Mouse (Mus musculus) skeletal muscle tissue, adult 2 months (tissue): ENCODE data around the gene Emc10.
A peak's percentile ranks its signal among the peaks of the same experiment; 100 is the strongest.

Source experiments
- DNase-seq: peaks from one replicate; pipeline ENCODE4 v3.0.0-alpha.2; 2012; ENCODE audit warnings: low read depth, low spot score

The Emc10 gene

DNA sequence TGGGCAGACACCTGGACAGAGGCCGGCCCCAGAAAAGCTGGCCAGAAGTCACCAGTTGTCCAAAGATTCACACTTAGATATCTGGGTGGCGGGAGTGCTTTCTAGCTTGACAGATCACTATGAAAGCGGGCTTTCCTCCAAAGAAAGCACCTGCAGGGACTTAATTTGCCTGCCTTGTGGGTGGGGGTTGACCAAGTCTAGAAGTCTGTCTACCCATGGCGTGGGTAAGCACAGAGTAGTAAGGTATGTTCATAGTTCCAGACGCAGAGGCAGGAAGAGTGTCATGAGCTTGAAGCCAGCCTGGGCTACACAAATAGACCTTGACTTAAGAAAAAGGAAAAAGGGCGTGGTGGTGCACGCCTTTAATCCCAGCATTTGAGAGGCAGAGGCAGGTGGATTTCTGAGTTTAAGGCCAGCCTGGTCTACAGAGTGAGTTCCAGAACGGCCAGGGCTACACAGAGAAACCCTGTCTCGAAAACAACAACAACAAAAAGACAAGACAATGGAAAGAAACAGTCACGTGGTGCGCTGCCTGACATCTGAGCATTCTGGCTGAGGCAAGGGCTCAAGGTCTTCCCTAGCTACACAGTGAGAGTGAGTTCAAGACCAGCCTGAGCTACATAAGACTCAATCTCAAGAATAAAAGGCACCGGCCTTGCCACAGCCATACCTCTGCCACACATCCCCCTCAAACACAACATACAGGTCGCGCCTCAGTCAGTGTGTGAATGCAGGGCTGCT is 30.3 kb upstream of the Emc10 start:
- DNase-seq, result no peak

DNA sequence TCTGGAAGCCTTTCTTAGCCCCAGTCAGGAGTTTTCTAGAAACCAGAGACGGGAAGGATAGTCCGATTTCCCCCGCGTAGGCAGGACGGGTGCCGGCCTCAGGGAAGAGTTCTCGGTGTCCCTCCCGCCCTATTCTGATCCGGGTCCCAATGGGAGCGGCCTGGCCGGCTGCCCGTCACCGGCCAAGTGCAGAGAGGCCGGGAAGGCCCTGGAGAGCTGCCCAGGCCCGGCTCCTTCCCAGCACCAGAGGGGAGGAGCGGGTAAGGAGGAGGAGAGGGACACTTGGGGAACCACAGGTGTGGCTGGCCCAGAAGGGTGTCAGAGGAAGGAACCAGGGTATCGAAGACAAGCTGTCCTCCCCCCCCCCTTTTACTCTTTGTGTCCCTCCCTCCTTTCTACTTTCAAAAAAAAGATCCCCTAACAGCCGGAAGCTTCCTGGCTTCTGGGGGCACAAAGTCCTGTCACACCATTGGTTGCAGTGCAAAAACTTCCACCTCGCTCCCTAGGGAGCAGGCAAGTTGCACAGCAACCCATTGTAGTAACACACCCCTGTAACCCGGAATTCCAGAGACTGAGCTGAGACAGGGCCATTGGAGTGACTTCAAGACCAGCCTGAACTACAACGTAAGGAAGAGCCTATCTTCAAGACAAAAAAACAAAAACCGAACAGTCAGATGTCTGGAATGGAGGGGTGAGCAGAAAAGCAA is 28.9 kb upstream of the Emc10 start:
- peak; percentile 97 for DNase-seq

DNA sequence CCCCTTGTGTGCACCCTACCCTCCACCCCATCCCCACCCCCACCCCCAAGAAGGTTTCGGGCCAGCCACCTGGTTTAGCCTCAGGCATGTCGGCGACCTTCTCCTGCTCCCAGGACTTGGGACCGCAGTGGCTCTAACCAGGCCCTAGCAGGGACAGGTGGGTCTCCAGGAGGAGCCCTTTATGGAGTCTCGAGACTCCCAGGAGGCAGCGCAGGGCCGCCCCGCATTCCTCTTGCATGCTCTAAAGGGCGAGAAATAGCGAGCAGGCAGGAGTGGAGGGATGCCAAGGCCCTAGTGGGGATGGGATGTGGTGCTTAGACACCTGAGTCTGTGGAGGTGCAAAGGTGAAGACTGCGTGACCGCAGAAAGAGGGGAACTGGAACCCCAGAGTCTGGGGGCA is 28.2 kb upstream of the Emc10 start, which contains the start of gene Mybpc2:
Mybpc2 (minus strand) TSS at position 155 of the 400 bp plus-strand sequence.
- DNase-seq, result peak; percentile 97

DNA sequence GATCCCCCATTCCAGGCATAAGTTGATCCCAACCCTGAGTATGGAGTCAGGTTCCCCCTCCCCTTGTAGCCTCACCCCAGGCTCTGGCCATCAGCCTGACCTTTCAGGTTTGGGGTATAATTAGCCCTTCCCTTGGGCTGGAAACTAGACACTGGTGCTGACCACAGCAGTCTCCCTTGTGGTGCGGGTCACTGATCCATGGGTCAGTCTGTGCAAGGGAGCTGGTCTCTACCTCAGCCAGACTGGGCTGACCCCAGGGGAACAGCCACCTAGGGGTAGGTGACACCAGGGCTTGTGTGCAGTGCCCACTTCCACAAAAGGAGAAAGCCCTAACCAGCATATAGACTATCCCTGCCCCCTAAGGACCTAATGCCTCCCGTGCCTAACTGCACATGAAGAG is 26.7 kb upstream of the Emc10 start:
- DNase-seq, result peak; percentile 95

DNA sequence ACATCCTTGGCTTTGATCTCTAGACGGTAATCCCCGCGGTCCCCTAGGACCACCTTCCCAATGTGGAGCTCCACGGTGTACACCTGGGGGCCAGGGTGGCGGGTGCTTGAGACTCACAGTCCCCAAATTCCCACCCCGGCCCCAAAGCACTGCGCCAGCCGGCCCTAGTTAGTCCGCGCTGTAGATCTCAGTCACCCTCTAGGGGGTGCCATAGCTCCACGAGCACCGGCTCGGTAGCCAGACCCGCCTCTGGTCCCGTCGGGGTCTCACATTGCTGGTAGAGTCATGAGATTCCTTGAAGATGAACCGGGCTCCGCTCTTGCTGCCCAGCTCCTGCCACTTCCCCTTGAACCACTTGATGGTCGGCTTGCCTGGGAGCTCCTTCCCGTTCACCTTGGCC is 25.4 kb upstream of the Emc10 start:
- peak; percentile 66 for DNase-seq

DNA sequence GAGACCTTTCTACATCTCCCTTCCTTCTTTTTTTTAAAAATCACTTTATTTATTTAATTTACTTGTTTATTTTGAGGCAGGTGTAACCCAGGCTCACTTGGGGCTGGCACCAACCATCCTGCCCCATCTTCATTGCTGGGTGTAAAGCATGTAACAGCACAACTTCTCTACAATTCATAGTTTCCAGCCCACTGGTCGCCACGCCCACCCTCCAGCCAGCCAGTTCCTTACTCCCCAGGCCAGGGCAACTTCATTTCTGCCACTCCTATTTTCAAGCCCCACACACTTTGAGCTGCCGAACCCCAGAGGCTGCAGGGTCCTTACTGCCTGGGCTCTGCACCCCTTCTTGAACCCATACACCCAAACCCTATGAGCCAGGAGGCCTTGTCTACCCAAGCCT is 24.7 kb upstream of the Emc10 start:
- no peak for DNase-seq

DNA sequence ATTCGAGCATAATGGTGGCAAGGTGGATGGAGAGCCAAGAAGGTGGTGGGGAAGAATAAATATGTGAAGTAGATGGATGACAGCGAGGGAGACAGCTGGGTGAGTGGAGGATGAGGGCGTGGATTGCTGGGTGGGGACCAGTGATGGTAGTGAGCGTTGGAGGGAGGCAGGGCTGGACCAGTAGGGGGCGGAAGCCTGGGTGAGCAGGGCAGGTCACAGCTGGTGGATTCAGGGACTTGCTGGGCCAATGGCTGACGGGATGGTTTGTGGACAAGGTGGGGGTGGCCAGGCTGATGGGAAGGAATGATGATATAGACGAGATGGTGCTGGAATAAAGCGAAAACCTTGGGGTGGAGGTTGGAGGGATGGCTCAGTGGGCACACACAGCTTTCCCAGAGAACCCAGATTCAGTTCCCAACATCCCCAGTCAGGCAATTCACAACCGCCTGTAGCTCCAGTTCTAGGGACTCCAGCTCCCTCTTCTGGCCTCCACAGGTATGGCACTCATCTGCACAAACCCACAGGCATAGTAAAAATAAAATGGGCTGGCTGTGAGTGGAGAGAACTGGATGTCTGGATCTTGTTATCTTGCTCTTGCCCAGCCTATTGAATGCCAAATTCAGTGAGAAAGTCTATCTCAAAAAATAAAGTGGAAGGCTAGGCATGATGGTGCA is 23.0 kb upstream of the Emc10 start:
- DNase-seq, result no peak

DNA sequence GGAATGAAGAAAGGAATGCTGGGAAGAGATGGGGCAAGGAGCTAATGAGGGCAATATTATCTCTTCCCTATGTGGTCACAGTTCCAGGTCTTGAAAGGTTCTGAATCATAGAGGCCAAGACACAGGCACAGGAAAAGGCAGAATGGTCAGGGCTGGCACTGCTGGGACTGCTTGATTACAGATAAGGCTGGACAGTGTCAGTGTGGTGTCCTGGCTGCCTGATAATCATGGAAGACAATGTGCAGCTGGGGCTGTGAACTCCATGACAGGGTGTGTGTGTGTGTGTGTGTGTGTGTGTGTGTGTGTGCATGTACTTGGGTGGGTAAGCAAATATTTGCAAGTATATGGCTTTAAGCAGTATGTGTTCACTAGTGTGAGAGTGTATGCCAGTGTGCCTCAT is 11.2 kb upstream of the Emc10 start:
- DNase-seq, result no peak

DNA sequence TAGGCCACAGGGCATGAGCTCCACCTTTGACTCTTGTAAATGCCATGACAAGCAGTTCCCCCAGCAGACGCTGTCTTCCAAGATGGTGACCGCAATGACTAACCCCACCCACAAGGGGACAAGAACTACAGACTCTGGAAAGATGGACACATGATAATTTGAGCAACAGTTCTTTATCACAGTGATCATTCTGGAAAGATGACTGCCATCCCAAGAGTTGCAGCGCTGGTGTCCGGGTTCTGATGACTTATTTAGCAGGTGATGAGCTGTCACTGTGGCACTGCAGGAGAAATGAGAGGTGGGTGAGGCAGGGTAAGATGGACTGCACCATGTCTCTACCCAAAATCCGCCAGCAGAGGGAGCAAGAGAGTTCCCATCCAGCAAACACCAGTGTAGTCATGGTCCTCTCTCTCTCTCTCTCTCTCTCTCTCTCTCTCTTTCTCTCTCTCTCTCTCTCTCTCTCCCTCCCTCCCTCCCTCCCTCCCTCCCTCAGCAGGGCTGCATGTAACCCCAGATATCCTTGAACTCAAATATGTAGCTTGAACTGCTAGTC is 5.3 kb upstream of the Emc10 start:
- no peak for DNase-seq

DNA sequence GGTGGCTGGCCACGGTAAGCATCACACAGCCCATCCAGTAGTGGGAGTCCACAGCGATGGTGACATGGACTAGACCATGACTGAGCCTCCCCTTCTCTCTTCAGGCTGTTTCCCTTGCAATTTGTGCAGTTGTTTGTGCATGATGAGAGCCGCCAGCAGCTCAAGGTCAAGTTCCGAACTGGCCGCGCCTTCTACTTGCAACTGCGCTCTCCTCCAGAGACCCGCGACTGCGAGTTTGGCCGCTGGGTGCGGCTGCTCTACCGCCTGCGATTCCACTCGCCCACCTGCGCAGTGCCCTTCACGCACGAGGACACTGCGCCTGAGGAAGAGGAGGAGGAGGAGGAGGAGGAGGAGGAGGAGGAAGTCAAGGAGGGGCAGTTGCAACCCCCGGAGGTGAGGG is 3.7 kb upstream of the Emc10 start:
- DNase-seq, result no peak

DNA sequence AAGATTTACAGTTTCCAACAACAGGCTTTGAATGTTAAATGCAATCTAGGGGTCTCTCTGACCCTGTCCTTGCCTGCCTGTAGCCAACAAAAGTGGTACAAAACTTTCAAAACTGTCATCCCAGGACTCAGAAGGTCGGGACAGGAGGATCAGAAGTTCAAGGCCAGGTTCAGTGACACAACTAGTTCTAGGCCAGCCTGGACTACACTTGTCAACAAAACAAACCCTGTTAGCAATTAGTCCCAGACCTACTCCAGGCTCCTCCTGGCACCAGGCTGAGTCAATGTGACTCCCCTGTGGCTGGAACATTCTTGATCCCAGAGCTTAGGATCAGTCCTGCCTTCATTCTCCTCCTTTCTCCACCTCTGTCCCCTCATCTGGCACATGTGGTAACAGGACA is 2.6 kb upstream of the Emc10 start:
- DNase-seq, result no peak

DNA sequence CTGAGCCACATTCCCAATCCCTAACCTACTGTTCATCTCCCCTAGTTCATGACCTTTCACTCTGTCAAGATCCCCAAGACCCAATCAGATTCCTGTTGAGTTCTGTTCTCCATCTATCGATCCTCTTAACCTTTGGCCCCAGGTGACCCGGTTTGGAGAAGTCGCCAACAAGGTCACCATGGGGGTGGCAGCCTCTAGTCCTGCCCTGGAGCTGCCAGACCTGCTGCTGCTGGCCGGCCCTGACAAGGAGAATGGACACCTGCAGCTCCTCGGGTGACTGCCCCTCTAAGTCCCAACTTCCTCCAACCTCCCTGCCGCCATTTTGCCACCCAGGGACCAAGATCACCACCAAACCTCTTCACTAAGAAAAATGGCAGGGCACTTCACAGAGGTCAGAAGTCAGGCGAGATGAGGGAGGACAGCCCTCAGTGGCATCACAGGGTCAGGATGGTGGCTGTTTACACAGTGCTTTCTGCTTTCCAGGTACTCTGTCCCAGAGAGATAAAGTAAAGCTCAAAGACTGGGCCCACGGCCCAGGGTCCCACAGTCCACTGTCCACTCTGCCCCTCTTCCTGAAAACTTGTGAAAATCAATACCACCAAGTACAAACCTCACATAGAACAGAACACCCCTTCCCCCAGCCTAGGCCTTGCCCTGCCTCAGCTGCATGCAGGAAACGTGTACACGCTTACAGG is 1.2 kb upstream of the Emc10 start:
- DNase-seq, result no peak

DNA sequence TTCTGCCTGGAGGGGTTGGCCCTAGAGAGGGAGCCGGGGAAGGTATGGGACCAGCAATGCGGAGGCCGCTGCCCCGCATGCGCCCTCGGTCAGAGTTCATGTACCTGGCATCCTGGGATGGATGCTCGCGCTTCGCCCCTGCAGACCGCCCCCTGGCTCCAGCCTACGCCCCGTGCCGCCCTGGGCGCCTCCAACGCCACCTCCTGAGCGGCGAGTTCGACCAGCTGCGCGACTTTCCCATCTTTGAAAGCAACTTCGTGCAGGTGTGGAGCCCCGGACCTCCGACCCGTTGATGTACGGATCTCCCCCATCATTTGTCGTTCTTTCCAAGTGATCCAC is 411 bp upstream of the Emc10 start:
- DNase-seq, result no peak

DNA sequence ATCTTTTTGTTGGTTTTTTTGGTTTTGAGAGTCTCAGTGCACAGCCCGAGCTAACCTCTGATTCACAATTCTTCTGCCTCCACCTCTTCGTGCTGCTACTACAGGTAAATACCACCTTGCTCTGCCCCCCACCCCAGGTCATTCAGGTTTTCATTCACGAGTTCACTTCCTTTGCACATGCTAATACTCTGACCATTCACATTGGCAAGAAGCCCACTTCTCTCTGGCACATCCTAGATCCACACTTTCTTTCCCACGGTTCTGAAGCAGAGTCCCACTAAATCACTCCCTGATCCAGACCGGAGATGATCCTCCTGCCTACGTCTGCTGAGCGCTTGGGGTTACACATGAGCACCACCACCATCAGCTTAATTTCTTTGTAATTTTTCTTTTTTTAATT is 1.2 kb downstream of the Emc10 start:
- DNase-seq, result no peak

DNA sequence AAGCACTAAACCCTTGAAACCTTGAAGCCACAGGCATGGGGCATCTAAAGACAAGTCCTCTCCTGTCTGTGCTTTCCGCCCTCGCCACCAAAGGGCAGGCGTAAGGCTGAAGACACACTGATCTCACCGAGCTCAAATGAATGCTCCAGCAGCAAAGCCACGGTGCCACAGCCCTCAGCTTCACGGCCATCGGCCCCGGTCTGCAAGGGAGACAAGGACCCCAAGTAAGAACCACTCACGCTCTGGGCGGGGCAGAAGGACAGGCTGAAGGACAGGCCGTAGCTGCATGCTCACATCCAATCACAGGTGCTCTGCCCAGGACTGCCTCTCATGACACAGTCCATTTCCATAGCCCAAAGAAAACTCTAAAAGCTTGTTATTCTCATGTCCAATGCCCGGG is 1.6 kb downstream of the Emc10 start:
- no peak for DNase-seq

DNA sequence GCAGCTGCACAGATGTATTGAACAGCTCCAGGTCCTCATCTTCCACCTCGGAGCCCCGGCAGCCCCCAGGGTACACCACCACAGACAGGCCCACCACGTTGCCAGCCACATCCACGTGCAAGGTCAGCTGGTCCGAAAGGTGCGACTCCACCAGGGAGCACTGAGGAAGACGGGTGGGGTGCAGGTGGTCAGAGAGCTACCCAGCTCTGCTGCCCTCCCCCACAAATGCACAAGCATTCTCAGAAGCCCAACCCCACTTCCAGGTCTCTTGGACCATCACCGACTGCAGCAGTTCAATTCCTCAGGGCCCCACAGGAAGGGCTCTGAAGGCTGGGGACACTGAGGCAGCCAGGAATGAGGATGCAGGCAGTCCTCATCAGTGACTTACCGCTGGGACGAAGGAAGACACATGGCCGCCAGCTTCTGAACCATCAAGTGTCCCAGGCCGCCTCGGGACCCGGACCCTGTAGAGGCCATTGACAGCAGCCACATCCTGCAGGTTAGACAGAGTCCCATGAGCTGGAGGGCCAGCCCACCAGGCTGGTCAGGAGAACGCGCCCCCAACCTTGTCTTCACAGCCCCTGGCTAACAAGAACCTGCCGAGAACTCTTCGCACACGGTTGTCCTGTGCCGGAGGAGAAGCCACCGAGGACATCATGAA is 4.0 kb downstream of the Emc10 start:
- no peak for DNase-seq

DNA sequence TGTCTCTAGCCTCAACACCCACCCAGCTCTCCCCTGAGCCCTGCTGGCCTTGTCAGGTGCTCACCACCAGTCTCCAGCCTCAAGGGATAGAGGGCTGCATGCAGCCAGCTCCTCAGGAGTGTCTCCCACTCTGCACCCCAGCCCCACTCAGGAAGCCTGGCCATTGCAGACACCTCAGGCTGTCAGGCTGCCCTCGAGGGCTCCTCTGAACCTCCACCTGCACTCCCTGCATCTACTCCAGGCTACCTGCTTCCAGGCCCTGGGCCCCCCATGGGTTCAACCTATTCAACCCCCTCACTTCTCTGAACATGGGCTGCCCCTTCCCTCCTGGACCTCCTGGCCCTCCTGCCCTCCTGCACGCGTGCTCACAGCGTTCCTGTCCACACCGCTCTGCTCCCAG is 4.9 kb downstream of the Emc10 start:
- no peak for DNase-seq

DNA sequence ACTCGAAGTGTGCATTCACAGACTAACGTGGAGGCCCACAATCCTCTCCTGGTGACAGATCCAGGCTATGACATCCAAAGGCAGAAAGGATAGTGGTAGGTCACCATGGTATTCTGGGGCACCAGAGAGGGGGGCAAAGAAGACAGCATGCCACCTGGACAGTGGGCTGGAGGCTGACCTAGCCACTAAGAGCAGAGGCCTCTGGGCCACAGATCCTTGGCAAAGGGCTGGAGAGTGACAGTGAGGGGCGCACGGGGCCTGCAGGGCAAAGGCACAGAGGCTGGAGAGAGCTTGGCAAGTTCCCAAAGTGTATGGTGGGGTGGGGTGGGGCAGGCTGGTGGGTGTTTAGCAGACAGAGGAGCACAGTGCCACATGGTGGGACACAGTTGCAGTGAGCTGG is 6.0 kb downstream of the Emc10 start:
- no peak for DNase-seq

DNA sequence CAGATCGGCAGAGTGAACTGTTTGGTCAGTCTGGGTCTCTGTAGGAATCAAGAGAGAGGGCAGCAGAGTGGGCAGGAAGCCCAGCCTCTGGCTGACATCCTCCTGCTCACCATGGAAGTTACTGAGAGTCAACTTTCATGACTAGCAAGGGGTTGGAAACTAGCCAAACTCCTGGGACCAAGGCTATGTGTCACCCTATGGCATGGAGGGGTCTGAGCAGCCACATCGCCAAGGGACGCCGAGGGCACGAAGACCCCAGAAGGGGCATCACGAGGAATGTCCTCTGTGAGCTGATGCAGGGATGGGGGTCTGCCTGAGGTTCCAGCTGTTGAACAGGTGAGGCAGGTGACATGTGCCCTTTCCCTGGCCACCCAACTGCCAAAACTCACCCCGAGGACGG is 7.8 kb downstream of the Emc10 start:
- DNase-seq, result no peak

DNA sequence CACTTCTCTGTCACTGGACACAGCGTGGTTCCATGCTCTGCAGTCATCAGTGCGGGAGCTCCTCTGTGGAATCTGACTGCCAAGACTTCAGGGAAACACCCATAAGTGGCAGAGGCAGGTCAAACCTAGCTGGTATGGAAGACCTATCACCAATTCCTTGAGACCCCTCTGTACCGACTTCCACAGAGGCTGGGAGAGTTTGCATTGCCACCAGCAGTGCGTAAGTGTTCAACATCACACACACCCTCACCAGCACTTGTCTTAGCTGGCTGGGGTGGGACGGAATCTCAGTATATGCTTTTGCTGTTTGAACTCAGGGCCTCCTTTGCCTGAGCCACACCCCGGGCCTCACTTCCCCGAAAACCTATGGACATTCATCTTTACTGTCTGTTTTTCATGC is 8.4 kb downstream of the Emc10 start:
- no peak for DNase-seq

DNA sequence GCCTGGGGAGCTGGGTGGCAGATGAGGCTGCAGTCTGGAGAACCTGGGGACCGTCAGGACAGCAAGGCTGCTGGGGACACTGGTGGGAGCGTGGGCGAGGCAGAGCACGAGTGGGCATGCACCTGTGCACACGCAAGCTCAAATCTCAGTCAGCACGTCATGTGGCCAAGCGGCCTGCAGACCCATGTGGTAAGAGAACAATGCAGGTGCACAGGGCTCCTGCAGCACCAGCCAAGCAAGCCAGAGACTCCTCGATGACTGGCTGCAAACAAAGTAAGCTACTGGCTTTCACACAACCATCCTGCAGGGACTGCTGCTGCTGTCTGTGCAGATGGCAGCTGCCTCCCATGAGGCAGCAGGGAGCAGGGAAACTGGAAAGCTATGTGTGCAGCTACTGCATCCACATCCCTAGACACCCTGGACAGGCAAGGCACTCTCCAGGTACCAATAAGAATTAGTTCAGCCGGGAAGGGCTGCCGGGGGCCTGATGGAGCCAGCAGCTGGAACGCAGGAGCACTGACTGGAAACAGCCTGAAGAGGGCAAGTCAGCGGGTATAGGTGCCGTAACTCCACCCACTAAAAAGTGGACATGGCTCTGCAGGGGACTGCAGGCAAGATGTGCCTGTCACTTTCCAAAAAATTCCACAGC is 9.3 kb downstream of the Emc10 start:
- DNase-seq, result no peak
